Mouse (Mus musculus) erythroblast, embryonic 14.5 days (primary cell): ENCODE data around the gene Pet117. TPM values are rescaled to one million over a fixed set of nuclear protein-coding genes. Genes with fewer than 3 reads are reported as not detected.

Experiments used
- H3K27me3 ChIP-seq: 2 replicates; pipeline ENCODE4 v1.6.1; 2012; ENCODE audit warnings: inconsistent platforms; ENCODE audit not compliant: control insufficient read depth
- H3K36me3 ChIP-seq: 2 replicates; pipeline ENCODE4 v1.6.1; 2012; ENCODE audit warnings: mild to moderate bottlenecking, inconsistent platforms; ENCODE audit not compliant: control insufficient read depth
- H3K4me1 ChIP-seq: 2 replicates; pipeline ENCODE4 v1.6.1; 2012; ENCODE audit warnings: inconsistent platforms; ENCODE audit not compliant: control insufficient read depth
- H3K4me3 ChIP-seq: replicated peaks from 2 replicates; pipeline ENCODE3; 2012; ENCODE audit warnings: moderate library complexity, mild to moderate bottlenecking, inconsistent platforms
- H3K9me3 ChIP-seq: 2 replicates; pipeline ENCODE4 v1.6.1; 2012; ENCODE audit warnings: low read length, inconsistent platforms, mixed read lengths; ENCODE audit not compliant: control insufficient read depth
- GATA1 ChIP-seq: IDR thresholded peaks from 2 replicates; pipeline ENCODE4 v1.6.1; 2012; ENCODE audit warnings: low read length, inconsistent platforms, mixed read lengths
- TAL1 ChIP-seq: IDR thresholded peaks from 3 replicates; pipeline ENCODE4 v1.6.1; 2012; ENCODE audit warnings: low read length, inconsistent platforms, mixed read lengths
- polyA plus RNA-seq: library from polyadenylated mRNA; stranded (reverse); fragments of >175 nt; gene quantifications from 2 replicates; pipeline ENCODE4 v1.2.3, GENCODE M21; 2012

The Pet117 gene
- polyA plus RNA-seq, 1 experiment, result 0.09 TPM

- Histone ChIP-seq H3K36me3 (peaks cover 51% of the 10 kb centered on the region), H3K9me3 (no peaks in the 10 kb centered on the region), H3K27me3 (no peaks in the 10 kb centered on the region), H3K4me3 (no peak overlapping the region), H3K4me1 (no peaks in the 10 kb centered on the region)
- TF ChIP-seq TAL1 (no peak), GATA1 (no peak)
These were observed 40.2 kb downstream of the Pet117 start for GRCm38 (mm10) chr2:144409037-144409436.

- peaks cover 38% of the 10 kb centered on the region for H3K36me3 ChIP-seq
- H3K27me3 ChIP-seq, result no peaks in the 10 kb centered on the region
- no peak overlapping the region for H3K4me3 ChIP-seq
- no peaks in the 10 kb centered on the region for H3K9me3 ChIP-seq
- no peaks in the 10 kb centered on the region for H3K4me1 ChIP-seq
- TF ChIP-seq TAL1, result no peak
- no peak for TF ChIP-seq GATA1
These were observed 41.8 kb downstream of the Pet117 start for GRCm38 (mm10) chr2:144410603-144411002.

GRCm38 (mm10) chr2:144414646-144415045 is 45.9 kb downstream of the Pet117 start:
- Histone ChIP-seq H3K4me1 (no peaks in the 10 kb centered on the region), H3K9me3 (no peaks in the 10 kb centered on the region), H3K36me3 (peaks cover 5% of the 10 kb centered on the region), H3K4me3 (no peak overlapping the region), H3K27me3 (no peaks in the 10 kb centered on the region)
- no peak for TF ChIP-seq TAL1
- no peak for TF ChIP-seq GATA1

- Histone ChIP-seq H3K9me3 (no peaks in the 10 kb centered on the region), H3K36me3 (no peaks in the 10 kb centered on the region), H3K27me3 (no peaks in the 10 kb centered on the region), H3K4me3 (no peak overlapping the region), H3K4me1 (no peaks in the 10 kb centered on the region)
- TF ChIP-seq GATA1, result no peak
- TF ChIP-seq TAL1, result no peak
These were observed 48.1 kb downstream of the Pet117 start for GRCm38 (mm10) chr2:144416859-144417258.

GRCm38 (mm10) chr2:144418062-144418461 is 49.3 kb downstream of the Pet117 start:
- H3K4me1 ChIP-seq, result no peaks in the 10 kb centered on the region
- no peaks in the 10 kb centered on the region for H3K27me3 ChIP-seq
- TF ChIP-seq GATA1 (no peak), TAL1 (no peak)
- no peaks in the 10 kb centered on the region for H3K9me3 ChIP-seq
- H3K36me3 ChIP-seq, result no peaks in the 10 kb centered on the region
- no peak overlapping the region for H3K4me3 ChIP-seq

GRCm38 (mm10) chr2:144422094-144422675 is 53.4 kb downstream of the Pet117 start:
- H3K36me3 ChIP-seq, result no peaks in the 10 kb centered on the region
- H3K4me1 ChIP-seq, result no peaks in the 10 kb centered on the region
- TF ChIP-seq GATA1, result no peak
- TF ChIP-seq TAL1, result no peak
- no peak overlapping the region for H3K4me3 ChIP-seq
- no peaks in the 10 kb centered on the region for H3K27me3 ChIP-seq
- H3K9me3 ChIP-seq, result no peaks in the 10 kb centered on the region

Other genes starting within 250 kb of the Pet117 start
- 0.10 and 0.16 TPM in 2 replicates for gene Mgme1, start 98.3 kb upstream of the Pet117 start, polyA plus RNA-seq
- gene Snx5, start 98.1 kb upstream of the Pet117 start, polyA plus RNA-seq, result 0.78 and 0.87 TPM in 2 replicates
- gene Ovol2, start 36.9 kb upstream of the Pet117 start, polyA plus RNA-seq, result not detected in 2 replicates
- gene Kat14, start within 50 bp of the Pet117 start, polyA plus RNA-seq, result 0.91 and 1.1 TPM in 2 replicates
- gene Dzank1, start 158.4 kb downstream of the Pet117 start, polyA plus RNA-seq, result not detected in 2 replicates
- gene Polr3f, start 158.7 kb downstream of the Pet117 start, polyA plus RNA-seq, result 0.06 and 0.20 TPM in 2 replicates
- gene Rbbp9, start 181.9 kb downstream of the Pet117 start, polyA plus RNA-seq, result 0.02 TPM in 1 of 2 replicates, not detected in the other
- gene Sec23b, start 187.2 kb downstream of the Pet117 start, polyA plus RNA-seq, result 0.43 and 0.44 TPM in 2 replicates
- gene Smim26, start 225.1 kb downstream of the Pet117 start, polyA plus RNA-seq, result 0.10 TPM in 1 of 2 replicates, not detected in the other
- gene Dtd1, start 230.9 kb downstream of the Pet117 start, polyA plus RNA-seq, result 0.42 and 0.55 TPM in 2 replicates